Mouse (Mus musculus) gastrocnemius, postnatal 4 days (tissue): ENCODE measurements around the gene Gm36864. TPM values are rescaled to one million over a fixed set of nuclear protein-coding genes. Genes with fewer than 3 reads are reported as not detected.

Experiments used
- total RNA-seq, 2 experiments: library from RNA; stranded (reverse); gene quantifications; 2 replicates each; pipeline ENCODE4 v1.2.3; 2021

Gene Gm36864
- total RNA-seq, 2 experiments from 2014 or later, result not detected

Other genes with a start within 250 kb of the Gm36864 start
- gene Klk1b11, start 240.3 kb upstream of the Gm36864 start, total RNA-seq, result not detected
- gene Klk1b26, start 224.0 kb upstream of the Gm36864 start, total RNA-seq, result under 1 TPM; 0.39 to 0.62 TPM
- not detected for gene Klk1b27, start 183.9 kb upstream of the Gm36864 start, total RNA-seq
- not detected for gene Klk1b21, start 133.8 kb upstream of the Gm36864 start, total RNA-seq
- not detected for gene Klk1b22, start 123.5 kb upstream of the Gm36864 start, total RNA-seq
- not detected for gene Klk1b16, start 99.4 kb upstream of the Gm36864 start, total RNA-seq
- gene Klk1b24, start 47.9 kb upstream of the Gm36864 start, total RNA-seq, result not detected
- not detected for gene Klk1b3, start 38.0 kb upstream of the Gm36864 start, total RNA-seq
- not detected for gene Klk1b4, start 28.7 kb upstream of the Gm36864 start, total RNA-seq
- not detected for gene Klk1b5, start 20.2 kb upstream of the Gm36864 start, total RNA-seq
- not detected for gene Klk1, start 10.8 kb upstream of the Gm36864 start, total RNA-seq
- gene 1700028J19Rik, start 10.5 kb downstream of the Gm36864 start, total RNA-seq, result under 1 TPM; 0.26 to 0.32 TPM
- 10 to 100 TPM; 47.7 to 72.0 TPM for gene 2410002F23Rik, start 10.5 kb downstream of the Gm36864 start, total RNA-seq
- not detected for gene Acp4, start 21.2 kb downstream of the Gm36864 start, total RNA-seq
- not detected for gene Gm15517, start 25.3 kb downstream of the Gm36864 start, total RNA-seq
- gene Clec11a, start 70.7 kb downstream of the Gm36864 start, total RNA-seq, result 1 to 10 TPM; 3.9 to 4.7 TPM
- 1 to 10 TPM; 3.0 to 3.5 TPM for gene Shank1, start 74.1 kb downstream of the Gm36864 start, total RNA-seq
- gene Syt3, start 147.9 kb downstream of the Gm36864 start, total RNA-seq, result under 1 TPM; 0.34 to 0.49 TPM
- gene 1700008O03Rik, start 149.6 kb downstream of the Gm36864 start, total RNA-seq, result not detected
- 1 to 10 TPM; 4.0 to 4.2 TPM for gene Lrrc4b, start 192.8 kb downstream of the Gm36864 start, total RNA-seq
- not detected for gene Aspdh, start 229.2 kb downstream of the Gm36864 start, total RNA-seq
- gene Josd2, start 231.8 kb downstream of the Gm36864 start, total RNA-seq, result 10 to 100 TPM; 67.2 to 77.6 TPM